ENCODE assay signal across 21 mouse cellular contexts in genomic region chr7:82265365-82265764, GRCm38 (mm10).
"Had no signal": no experiment of that assay in that cellular context is flagged by ENCODE, and none has a peak within 500 bp of the region (broad histone marks: within the 10 kb centered on the region; RNA-seq: fewer than 3 reads in every experiment).

No protein-coding gene starts in this region.

- H3K4me1 ChIP-seq: intestine, embryonic 15.5 days; limb, embryonic 12.5 days; limb, embryonic 15.5 days; megakaryocyte, embryonic 14.5 days; midbrain, embryonic 10.5 days; midbrain, embryonic 13.5 days; neural tube, embryonic 13.5 days had no signal

- H3K4me2 ChIP-seq: intestine, embryonic 15.5 days; limb, embryonic 12.5 days; limb, embryonic 15.5 days; liver, embryonic 11.5 days; midbrain, embryonic 13.5 days; neural tube, embryonic 13.5 days had no signal

- H3K36me3 ChIP-seq: intestine, embryonic 15.5 days; limb, embryonic 12.5 days; limb, embryonic 15.5 days; midbrain, embryonic 10.5 days; midbrain, embryonic 13.5 days; neural tube, embryonic 13.5 days had no signal

- H3K9ac ChIP-seq: intestine, embryonic 15.5 days; limb, embryonic 12.5 days; limb, embryonic 15.5 days; liver, embryonic 14.5 days; liver, postnatal 0 days; midbrain, embryonic 13.5 days; neural tube, embryonic 13.5 days had no signal

- H3K9me3 ChIP-seq: intestine, embryonic 15.5 days; limb, embryonic 12.5 days; limb, embryonic 15.5 days; megakaryocyte, embryonic 14.5 days; midbrain, embryonic 10.5 days; midbrain, embryonic 13.5 days; neural tube, embryonic 13.5 days had no signal

- H3K27ac ChIP-seq: intestine, embryonic 15.5 days; limb, embryonic 12.5 days; limb, embryonic 15.5 days; liver, embryonic 14.5 days; midbrain, embryonic 10.5 days; midbrain, embryonic 13.5 days; neural tube, embryonic 13.5 days had no signal

- H3K4me3 ChIP-seq: intestine, embryonic 15.5 days; limb, embryonic 12.5 days; limb, embryonic 15.5 days; megakaryocyte, embryonic 14.5 days; midbrain, embryonic 10.5 days; midbrain, embryonic 13.5 days; myocyte; neural tube, embryonic 13.5 days had no signal

- H3K27me3 ChIP-seq: intestine, embryonic 15.5 days; limb, embryonic 12.5 days; megakaryocyte, embryonic 14.5 days; midbrain, embryonic 13.5 days; neural tube, embryonic 13.5 days had no signal

- DNase-seq: kidney, adult 18-20 months; kidney, adult 9 months; kidney, postnatal 14 days; kidney, postnatal 4 days; left cerebral cortex, postnatal 4 days; liver, postnatal 0 days; retina, postnatal 1 day; thymus, adult 2 months; thymus, postnatal 14 days; thymus, postnatal 4 days had no signal

- ATAC-seq: intestine, embryonic 15.5 days; liver, postnatal 0 days; midbrain, embryonic 13.5 days; midbrain, embryonic 16.5 days had no signal
